Mouse (Mus musculus): Measurements from ENCODE around the gene Rpusd3.
A peak's percentile ranks its signal among the peaks of the same experiment; 100 is the strongest.

Rpusd3 gene

GRCm38 (mm10) chr6:113419199-113419587, at the start of gene Rpusd3:
TSS of gene Rpusd3 (minus strand) at chr6:113419340.
- DNase-seq (ENCODE audit: extremely low read depth, low read depth) = peak; percentile 93

- no peak for DNase-seq (ENCODE audit: extremely low read depth, low read depth)
These were observed 49.4 kb upstream of the Rpusd3 start for GRCm38 (mm10) chr6:113468512-113468911.

GRCm38 (mm10) chr6:113465602-113466001, 46.5 kb upstream of the Rpusd3 start:
- no peak for DNase-seq (ENCODE audit: extremely low read depth, low read depth)

GRCm38 (mm10) chr6:113464040-113464439, 44.9 kb upstream of the Rpusd3 start:
- DNase-seq (ENCODE audit: extremely low read depth, low read depth) = no peak

GRCm38 (mm10) chr6:113458635-113459034, 39.5 kb upstream of the Rpusd3 start:
- no peak for DNase-seq (ENCODE audit: extremely low read depth, low read depth)

DNA sequence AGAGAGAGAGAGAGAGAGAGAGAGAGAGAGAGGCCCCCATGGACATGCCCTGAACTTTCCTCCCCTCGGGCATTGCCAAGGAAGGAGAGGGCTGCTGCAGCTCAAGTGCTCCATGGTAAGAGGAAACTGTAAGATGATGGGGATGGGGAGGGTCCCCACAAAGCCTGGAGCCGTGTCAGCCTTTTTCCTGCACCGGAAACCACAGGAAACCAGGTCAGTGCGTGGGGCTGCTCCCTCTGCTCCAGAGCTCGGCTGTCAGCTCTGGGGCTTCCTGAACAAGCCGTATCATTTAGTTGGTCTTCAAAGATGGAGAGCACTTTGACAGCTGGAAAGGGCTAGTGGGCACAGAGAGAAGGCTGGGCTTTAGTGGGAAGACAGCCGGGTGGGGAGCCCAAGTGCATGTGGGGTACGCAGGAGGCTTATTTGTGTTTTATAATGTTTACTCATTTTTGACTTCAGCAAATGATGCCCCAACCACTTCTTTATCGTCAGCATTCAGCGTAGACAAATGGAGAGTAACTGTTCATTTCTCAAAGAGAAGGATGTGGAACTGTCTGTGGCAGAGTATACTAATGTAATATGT, 38.9 kb upstream of the Rpusd3 start, which contains the start of gene Il17re:
Gene Il17re (plus strand): TSS at position 533 of the 583 bp plus-strand sequence.
- no peak for DNase-seq (ENCODE audit: extremely low read depth, low read depth)

DNA sequence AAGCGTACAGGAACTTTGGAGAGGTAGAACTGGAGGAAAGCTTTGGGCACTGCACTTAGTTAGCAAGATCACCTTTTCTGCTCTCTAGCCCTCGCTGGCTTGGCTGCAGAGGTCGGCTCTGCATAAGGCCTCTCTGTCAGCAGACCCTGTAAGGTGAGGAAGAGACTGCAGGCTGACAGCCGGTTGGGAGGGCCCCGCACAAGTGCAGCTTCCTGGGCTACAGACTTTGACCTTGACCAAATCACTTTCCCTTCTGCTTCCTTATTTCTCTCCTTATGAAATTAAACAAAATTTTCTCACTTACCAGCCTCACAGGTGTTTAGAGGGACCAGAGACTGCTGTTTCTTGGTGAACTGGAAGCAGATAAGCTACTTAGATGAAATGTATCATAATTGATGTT, 35.9 kb upstream of the Rpusd3 start:
- no peak for DNase-seq (ENCODE audit: extremely low read depth, low read depth)

DNA sequence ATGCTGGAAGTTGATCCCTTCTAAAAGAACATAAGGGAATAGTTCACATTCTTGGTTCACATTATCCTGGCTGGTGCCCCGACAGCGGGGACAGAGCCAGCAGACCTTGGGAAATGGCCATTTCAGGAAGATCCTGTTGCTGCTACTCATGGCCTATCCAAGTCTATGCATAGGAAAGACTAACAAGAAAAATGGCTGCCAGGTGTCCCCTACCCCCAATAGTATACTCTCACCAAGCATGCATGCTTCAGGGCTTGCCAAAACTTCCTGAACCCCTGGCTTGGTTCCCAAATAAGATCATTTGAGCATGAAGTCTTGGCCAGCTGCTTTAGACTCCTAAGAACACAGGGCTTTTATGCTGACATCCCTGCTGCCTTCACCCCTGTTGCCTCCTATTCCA, 32.7 kb upstream of the Rpusd3 start:
- DNase-seq (ENCODE audit: extremely low read depth, low read depth) = no peak

GRCm38 (mm10) chr6:113447639-113448038, 28.5 kb upstream of the Rpusd3 start:
- DNase-seq (ENCODE audit: extremely low read depth, low read depth) = no peak

GRCm38 (mm10) chr6:113444207-113444965, 25.2 kb upstream of the Rpusd3 start:
- DNase-seq (ENCODE audit: extremely low read depth, low read depth) = no peak

DNA sequence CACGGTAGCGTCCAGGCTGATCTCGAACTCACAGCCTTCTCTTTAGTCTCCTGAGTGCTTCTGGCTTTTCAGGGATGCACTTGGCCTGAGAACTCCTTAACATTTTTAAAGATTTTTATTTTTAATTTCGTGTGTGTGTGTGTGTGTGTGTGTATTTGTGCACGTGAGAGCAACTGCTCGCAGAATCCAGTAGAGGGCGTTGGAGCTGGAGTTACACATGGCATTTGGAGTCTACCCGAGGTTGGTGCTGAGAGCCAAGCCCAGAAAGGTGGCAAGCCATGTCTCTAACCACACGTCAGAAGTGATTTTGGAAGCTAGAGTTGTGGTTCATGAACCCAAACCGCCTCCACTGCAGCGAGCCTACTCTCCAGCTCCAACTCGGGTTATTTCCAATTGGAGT, 24.0 kb upstream of the Rpusd3 start:
- no peak for DNase-seq (ENCODE audit: extremely low read depth, low read depth)

- DNase-seq (ENCODE audit: extremely low read depth, low read depth) = peak; percentile 86
These were observed 23.4 kb upstream of the Rpusd3 start, which contains the start of gene Jagn1 for GRCm38 (mm10) chr6:113442442-113443090. TSS of gene Jagn1 (plus strand) at chr6:113442569.

DNA sequence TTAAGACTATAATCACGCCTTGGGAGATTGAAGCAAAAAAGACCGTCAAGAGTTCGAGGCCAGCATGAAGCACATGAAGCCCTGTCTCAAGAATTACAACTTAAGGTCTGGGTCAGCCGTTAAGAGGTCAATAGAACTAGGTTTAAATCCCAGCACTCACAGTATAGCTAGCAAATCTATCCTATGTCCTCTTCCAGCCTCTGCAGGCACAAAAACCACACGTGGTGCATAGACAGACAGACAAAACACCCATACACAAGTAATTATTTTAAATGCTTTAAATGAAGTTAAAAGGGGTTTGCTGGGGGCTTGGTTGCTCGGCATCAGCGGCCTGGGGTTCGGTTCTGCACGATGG, 22.9 kb upstream of the Rpusd3 start:
- no peak for DNase-seq (ENCODE audit: extremely low read depth, low read depth)

DNA sequence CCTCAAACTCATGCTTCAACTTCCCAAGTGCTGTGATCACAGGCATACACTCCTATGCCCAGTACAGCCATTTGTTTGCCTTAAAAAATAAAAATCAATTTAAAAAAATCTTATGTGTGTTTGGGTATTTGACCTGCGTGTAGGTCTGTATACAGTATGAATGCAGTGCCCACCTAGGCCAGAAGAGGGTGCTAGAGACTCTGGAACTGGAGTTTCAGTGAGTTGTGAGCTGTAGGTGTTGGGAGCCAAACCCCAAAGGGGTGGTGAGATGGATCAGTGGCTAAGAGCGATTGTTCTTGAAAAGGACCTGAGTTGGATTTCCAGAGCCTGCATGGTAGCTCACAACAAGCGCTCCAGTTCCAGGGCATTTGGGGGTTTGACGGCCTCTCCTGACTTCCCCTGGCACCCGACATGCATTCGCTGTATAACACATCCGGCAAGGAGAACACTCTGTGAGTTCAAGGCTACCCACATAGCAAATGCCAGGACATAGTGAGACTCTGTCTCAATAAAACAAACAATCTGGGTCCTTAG, 22.1 kb upstream of the Rpusd3 start:
- peak; percentile 81 for DNase-seq (ENCODE audit: extremely low read depth, low read depth)

GRCm38 (mm10) chr6:113440686-113441085, 21.5 kb upstream of the Rpusd3 start:
- no peak for DNase-seq (ENCODE audit: extremely low read depth, low read depth)

GRCm38 (mm10) chr6:113438721-113439430, 19.7 kb upstream of the Rpusd3 start:
- DNase-seq (ENCODE audit: extremely low read depth, low read depth) = no peak

DNA sequence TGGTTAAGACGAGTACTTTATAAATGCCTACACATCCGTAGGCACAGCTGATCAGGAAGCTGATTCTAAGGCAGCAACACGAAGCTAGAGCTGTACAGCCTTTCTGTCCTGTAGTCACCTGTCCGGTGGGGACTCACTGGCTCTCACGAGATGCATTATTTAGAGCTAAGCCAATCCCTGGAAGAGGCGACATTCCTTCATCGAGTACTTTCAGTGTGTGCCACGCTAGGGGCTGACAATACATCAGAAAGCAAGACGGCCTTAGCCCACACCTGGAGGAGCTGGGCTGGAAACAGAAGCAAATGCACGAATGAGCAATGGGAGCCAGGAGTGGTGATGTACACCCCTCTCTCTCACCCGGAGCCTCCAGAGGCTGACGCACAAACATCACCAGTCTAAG, 18.0 kb upstream of the Rpusd3 start:
- DNase-seq (ENCODE audit: extremely low read depth, low read depth) = no peak

DNA sequence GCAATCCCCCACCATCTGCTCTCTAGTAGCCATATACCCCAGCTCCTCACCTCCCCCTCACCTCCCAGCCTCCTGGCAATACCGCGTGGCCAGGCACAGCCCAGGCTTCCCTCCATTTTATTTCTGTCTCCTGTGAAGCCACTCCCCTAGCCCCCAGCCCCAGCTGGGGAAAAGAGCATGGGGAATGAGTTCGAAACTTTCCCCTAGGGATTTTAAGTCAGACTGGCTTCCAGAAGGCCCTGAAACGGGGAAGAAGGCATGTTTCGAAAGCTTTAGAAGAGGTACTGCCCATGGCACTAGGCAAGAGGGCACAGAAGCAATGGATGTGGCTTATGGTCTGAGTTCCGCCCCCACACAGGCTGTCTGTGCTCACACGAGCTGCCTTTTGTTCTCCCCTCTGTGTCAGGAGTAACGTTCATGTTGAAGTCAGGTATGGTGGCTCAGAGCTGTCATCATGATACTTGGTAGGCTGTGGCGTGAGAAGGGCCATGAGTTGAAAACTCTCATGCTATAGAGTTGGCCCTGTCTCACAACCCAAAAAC, 16.6 kb upstream of the Rpusd3 start, which contains the start of gene Cidec:
Gene Cidec (minus strand): TSS at position 97 of the 542 bp plus-strand sequence.
- no peak for DNase-seq (ENCODE audit: extremely low read depth, low read depth)

DNA sequence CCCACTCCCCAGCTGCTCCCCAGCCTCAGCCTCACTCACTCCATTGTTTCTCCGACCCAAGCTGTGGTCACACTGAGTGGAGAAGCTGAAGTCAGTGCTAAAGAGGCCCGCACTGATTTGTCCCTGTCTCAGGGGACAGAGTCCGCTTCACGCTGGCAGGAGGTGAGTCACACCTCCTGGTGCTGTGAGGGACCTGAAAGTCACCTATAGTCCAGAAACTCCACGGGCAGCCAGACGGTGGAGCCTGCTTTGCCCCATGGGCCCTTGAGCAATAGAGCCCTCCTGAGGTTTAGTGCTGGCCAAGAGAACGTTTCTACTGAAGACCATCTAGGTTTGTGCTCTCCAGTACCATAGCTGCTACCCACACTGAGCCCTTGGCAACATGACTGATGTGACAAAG, 15.6 kb upstream of the Rpusd3 start:
- no peak for DNase-seq (ENCODE audit: extremely low read depth, low read depth)

DNA sequence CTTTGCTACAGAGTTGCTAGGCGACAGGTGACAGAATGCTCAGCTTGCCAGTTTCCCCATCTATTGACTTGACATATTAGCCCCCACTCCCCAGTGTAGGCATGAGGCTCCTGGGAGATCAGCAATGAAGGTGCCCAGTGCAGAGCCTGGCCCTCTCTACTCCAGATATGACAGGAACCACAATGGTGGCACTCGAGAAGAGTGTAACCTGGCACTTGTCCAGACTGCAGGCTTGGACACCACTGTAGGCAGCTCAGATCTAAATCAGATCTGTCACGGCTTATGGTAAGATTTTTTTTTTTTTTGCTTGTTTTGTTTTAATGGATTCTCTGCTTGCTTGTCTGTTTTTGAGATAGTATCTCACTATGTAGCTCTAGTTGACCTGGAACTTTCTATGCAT, 14.5 kb upstream of the Rpusd3 start:
- no peak for DNase-seq (ENCODE audit: extremely low read depth, low read depth)

DNA sequence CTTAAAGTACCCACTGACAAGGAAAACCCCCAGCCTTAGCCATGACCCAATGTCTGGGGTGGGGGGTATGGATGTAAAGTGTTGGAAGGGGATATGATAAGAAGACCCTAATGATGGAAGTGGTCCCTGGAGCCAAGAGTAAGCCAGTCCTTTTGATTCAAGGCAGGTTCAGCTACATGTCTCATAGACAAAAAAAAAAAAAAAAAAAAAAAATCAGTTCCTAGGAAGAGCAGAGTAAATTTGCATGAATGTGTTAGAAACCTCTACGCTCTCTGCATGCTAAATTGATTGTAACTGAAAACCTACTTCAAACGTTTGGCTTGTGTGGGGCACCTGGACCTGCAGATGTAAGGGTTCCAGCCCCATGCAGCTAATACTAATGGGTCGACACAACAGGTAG, 12.7 kb upstream of the Rpusd3 start:
- no peak for DNase-seq (ENCODE audit: extremely low read depth, low read depth)

Data from MEL-GATA-1-ER (cell line).